Mouse (Mus musculus) bone marrow, adult 2 months (tissue): ENCODE measurements around the gene Edf1. TPM values are rescaled to one million over a fixed set of nuclear protein-coding genes. Genes with fewer than 3 reads are reported as not detected.

Experiments
- H3K27ac ChIP-seq: fragments of 200-500 bp; 2 replicates; pipeline ENCODE4 v1.5.1; 2012; ENCODE audit warnings: low read depth, mild to moderate bottlenecking, control low read depth, inconsistent platforms, low read length; ENCODE audit not compliant: control insufficient read depth, poor library complexity, insufficient read depth
- H3K4me1 ChIP-seq: fragments of 200-500 bp; 2 replicates; pipeline ENCODE4 v1.6.1; 2011; ENCODE audit warnings: low read length; ENCODE audit not compliant: control insufficient read depth, insufficient read depth
- H3K4me3 ChIP-seq: fragments of 200-500 bp; replicated peaks from 2 replicates; pipeline ENCODE3; 2011; ENCODE audit warnings: mild to moderate bottlenecking, low read depth, low read length, control low read depth; ENCODE audit not compliant: control insufficient read depth
- CTCF ChIP-seq: fragments of 200-500 bp; IDR thresholded peaks from 2 replicates; pipeline ENCODE4 v1.5.1; 2011; ENCODE audit warnings: low read length, control low read depth; ENCODE audit not compliant: control insufficient read depth, insufficient read depth
- POLR2A ChIP-seq: fragments of 200-500 bp; IDR thresholded peaks from 2 replicates; pipeline ENCODE4 v1.6.1; 2011; ENCODE audit warnings: low read depth, mild to moderate bottlenecking, control low read depth, low read length, borderline replicate concordance; ENCODE audit not compliant: control insufficient read depth
- WGBS: fragments of 180-500 bp; shearing (Covaris S2); methylation state at CpG from one replicate; pipeline ENCODE4 v1.1.7; 2018; 5-methylcytosine and 5-hydroxymethylcytosine counted together
- polyA plus RNA-seq: library from polyadenylated mRNA; stranded (reverse); fragments of >200 nt; gene quantifications from 2 replicates; pipeline ENCODE4 v1.2.4, GENCODE M21; 2011; ENCODE audit warnings: low replicate concordance; ENCODE audit not compliant: missing spikeins, insufficient read depth, insufficient read length

The Edf1 gene
- polyA plus RNA-seq, 1 experiment, result 73.8 TPM

GRCm38 (mm10) chr2:25583571-25583970, 25.9 kb downstream of the Edf1 start:
- Histone ChIP-seq H3K4me3 (no peak overlapping the region), H3K4me1 (no peaks in the 10 kb centered on the region), H3K27ac (no peak overlapping the region)
- no peak for TF ChIP-seq CTCF
- TF ChIP-seq POLR2A, result no peak
- WGBS, result 69% methylated on average over 4 of the region's 4 CpGs

GRCm38 (mm10) chr2:25584152-25584551, 26.5 kb downstream of the Edf1 start:
- H3K27ac ChIP-seq, result no peak overlapping the region
- no peak for TF ChIP-seq CTCF
- TF ChIP-seq POLR2A, result no peak
- no peak overlapping the region for H3K4me3 ChIP-seq
- WGBS, result 84% methylated on average over 3 of the region's 3 CpGs
- H3K4me1 ChIP-seq, result no peaks in the 10 kb centered on the region

GRCm38 (mm10) chr2:25584856-25585255, 27.2 kb downstream of the Edf1 start:
- no peak overlapping the region for H3K27ac ChIP-seq
- no peaks in the 10 kb centered on the region for H3K4me1 ChIP-seq
- TF ChIP-seq POLR2A (no peak), CTCF (no peak)
- WGBS, result 91% methylated on average over 4 of the region's 4 CpGs
- no peak overlapping the region for H3K4me3 ChIP-seq

- Histone ChIP-seq H3K27ac (no peak overlapping the region), H3K4me1 (no peaks in the 10 kb centered on the region), H3K4me3 (no peak overlapping the region)
- TF ChIP-seq POLR2A (no peak), CTCF (no peak)
- WGBS, result 67% methylated on average over 3 of the region's 3 CpGs
These were observed 28.0 kb downstream of the Edf1 start for GRCm38 (mm10) chr2:25585601-25586000.

GRCm38 (mm10) chr2:25587290-25587689, 29.6 kb downstream of the Edf1 start:
- Histone ChIP-seq H3K4me3 (no peak overlapping the region), H3K4me1 (no peaks in the 10 kb centered on the region), H3K27ac (no peak overlapping the region)
- TF ChIP-seq CTCF (no peak), POLR2A (no peak)
- 85% methylated on average over 8 of the region's 8 CpGs for WGBS

- TF ChIP-seq POLR2A (no peak), CTCF (no peak)
- H3K27ac ChIP-seq, result no peak overlapping the region
- WGBS, result 80% methylated on average over 8 of the region's 8 CpGs
- H3K4me3 ChIP-seq, result no peak overlapping the region
- no peaks in the 10 kb centered on the region; the same call in 1 of the 2 replicates for H3K4me1 ChIP-seq
These were observed 30.7 kb downstream of the Edf1 start for GRCm38 (mm10) chr2:25588227-25588907.

- H3K4me1 ChIP-seq, result no peaks in the 10 kb centered on the region; the same call in 1 of the 2 replicates
- peak; percentile 53 for TF ChIP-seq CTCF
- TF ChIP-seq POLR2A, result no peak
- H3K4me3 ChIP-seq, result no peak overlapping the region
- 64% methylated on average over 2 of the region's 2 CpGs for WGBS
- no peak overlapping the region for H3K27ac ChIP-seq
These were observed 34.2 kb downstream of the Edf1 start for GRCm38 (mm10) chr2:25591863-25592262.

GRCm38 (mm10) chr2:25596765-25597510, 39.3 kb downstream of the Edf1 start:
- H3K4me3 ChIP-seq, result no peak overlapping the region
- H3K4me1 ChIP-seq, result no peaks in the 10 kb centered on the region; the same call in 1 of the 2 replicates
- TF ChIP-seq POLR2A, result no peak
- TF ChIP-seq CTCF, result no peak
- H3K27ac ChIP-seq, result no peak overlapping the region
- 92% methylated on average over 5 of the region's 5 CpGs for whole genome bisulfite sequencing
